Mouse (Mus musculus) cerebellum, adult 8-10 months (tissue): ENCODE measurements around the gene Klk8.

Experiments used
- DNase-seq: peaks from one replicate; pipeline ENCODE4 v3.0.0; 2022

Gene Klk8

DNA sequence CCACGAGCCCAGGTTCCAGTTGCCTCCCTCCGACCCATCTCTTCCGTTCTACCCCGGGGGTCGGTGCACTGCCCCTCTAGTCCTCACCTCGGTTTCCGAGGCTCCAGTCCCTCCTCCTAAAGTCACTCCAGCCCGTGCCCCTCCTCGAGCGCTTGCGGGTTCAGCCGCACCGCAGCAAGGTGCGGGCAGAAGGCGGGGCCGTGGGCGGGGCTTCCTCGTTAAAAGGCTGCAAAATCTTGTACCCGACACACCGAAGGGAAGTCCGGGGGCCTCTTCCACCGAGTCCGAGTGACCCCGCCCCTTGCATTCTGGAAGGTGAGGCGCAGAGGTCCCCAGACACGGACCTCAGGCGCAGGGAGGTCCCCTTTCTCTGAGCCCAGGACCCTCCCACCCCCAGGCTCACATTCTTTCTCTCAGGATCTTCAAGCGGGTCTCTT lies at the start of gene Klk8:
Gene Klk8, plus strand, starts transcription at position 245 of the 437 bp plus-strand sequence.
- DNase-seq: no peak

DNA sequence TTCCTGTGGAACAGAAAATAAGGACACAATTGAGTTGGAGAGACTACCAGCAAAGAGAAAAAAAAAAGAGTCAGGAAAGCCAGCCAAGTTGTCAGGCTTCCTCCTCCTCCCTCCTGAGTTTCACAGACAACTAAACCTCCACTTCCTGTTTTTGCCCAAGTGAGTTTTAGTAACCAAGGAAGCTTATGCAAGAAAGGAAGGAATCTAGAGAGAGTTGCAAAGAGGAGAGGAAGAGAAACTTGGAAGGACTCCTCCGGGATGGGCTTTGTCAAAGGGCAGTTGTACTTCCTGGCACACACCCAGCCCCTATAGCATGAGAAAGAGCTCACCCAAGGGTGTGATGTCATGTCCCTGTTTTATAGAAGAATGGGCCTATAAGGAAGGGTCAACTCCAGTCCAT lies 49.6 kb upstream of the Klk8 start:
- DNase-seq: no peak

DNA sequence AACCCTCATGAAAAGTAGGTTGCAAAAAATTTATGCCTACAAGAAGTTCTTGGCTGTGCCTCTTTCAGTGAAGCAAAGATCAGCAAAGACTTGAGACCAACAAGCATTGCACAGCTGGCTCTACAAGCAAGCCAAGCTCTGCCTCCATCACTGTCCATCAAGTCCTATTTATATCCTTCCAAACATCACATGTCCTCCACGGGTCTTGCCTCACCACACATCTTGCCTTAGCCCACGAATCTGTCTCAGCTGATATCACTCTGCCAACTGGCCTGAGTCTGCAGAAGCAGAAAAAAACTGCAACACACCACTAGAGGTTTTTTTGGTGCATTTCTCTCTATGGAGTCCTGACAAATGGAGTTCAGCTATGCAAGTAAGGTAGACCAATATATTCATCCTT lies 44.6 kb upstream of the Klk8 start:
- no peak for DNase-seq

DNA sequence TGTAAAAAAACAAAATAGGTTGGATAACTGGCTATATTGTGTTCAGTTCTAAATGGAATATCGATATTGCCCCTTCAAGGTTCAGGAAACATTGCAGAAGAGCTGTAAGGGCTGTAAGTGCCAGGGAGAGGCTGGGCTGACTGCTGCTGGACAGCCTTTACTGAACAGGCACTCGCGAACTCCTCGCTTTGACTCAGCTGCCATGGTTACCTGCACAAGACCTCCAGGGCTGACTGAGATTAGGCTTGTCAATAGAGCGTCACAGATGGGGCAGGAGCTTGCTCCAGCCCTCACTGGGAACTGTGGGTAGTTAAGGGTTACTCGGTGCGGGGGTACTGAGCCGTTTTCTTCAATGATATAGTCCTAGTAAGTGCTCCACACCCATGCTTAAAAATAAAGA lies 30.9 kb upstream of the Klk8 start:
- no peak for DNase-seq

DNA sequence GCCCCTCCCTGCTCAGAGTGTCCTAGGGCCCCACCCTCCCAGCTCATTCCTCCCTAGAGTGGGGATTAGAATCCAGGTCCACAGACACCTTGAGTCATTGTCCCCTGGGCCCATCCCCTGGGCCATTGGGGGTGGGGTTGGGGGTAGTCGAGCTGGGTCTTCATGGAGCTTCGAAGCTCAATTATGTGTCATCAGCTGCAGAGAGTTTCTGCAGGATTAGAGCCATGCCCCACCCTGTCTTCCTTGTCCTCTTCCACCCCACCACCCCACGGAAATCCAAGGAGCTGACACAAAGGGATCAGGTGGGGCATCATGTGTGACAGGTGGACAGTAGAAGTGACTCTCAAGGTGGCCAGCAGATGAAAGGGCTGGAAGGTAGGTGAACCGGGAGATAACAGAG lies 28.8 kb upstream of the Klk8 start, which contains the start of gene Klk12:
Gene Klk12, plus strand, starts transcription at position 301 of the 400 bp plus-strand sequence.
- no peak for DNase-seq

DNA sequence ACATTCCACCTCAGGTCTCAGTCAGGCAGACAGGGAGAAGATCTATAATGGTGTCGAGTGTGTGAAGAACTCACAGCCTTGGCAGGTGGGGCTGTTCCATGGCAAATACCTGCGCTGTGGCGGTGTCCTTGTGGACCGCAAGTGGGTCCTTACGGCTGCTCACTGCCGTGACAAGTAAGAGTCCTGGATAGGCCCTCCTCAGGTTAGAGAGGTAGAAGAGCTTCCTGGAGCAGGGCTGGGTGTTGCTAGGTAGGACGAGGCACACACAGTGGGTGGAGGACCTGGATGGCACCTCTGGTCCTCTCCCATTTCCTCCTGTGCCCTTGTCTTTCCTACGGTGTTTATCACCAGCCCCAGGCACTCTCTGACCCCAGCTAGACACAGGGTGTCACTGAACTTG lies 27.7 kb upstream of the Klk8 start:
- no peak for DNase-seq

DNA sequence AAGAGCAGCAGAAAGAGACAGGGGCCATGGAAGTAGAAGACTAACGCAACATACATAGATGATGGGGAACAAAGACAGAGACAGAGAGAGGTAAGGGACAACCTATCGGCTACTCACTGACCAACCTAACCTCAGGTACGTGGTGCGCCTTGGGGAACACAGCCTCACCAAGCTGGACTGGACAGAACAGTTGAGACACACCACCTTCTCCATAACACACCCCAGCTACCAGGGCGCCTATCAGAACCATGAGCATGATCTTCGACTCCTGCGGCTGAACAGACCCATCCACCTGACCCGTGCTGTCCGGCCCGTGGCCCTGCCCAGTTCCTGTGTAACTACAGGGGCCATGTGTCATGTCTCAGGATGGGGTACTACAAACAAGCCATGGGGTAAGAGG lies 26.7 kb upstream of the Klk8 start:
- no peak for DNase-seq

DNA sequence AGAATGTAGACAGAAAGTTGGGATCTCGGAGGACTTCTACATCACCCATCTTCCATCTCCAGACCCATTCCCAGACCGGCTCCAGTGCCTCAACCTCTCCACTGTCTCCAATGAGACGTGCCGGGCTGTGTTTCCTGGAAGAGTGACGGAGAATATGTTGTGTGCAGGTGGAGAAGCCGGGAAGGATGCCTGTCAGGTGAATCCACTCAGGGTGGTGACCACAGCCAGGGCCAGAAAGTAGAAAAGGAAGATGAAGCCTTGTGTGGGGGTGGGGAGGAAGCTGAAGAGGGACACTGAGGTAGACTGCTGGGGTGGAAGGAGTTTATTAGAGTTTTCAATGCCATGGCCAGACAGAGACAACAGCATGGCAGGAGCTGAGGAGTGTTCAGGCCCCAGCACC lies 25.5 kb upstream of the Klk8 start:
- DNase-seq: no peak

DNA sequence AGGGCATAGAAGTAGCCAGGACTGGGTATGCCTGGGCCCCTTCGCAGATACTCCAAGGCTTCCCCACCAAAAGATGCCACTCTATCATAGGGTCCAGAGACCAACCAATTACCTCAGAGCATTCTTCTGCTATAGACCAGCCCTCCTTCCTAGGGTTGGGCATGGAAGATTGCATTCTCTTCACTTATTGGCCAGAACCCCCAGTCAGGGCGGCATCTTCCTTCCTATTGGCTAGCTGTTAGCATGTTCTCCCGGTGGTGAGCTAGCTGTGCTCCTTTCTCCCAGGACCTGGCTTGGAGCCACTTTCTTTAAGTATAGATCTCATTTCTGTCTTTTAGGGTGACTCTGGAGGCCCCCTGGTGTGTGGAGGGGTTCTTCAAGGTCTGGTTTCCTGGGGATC lies 24.5 kb upstream of the Klk8 start:
- DNase-seq: no peak

DNA sequence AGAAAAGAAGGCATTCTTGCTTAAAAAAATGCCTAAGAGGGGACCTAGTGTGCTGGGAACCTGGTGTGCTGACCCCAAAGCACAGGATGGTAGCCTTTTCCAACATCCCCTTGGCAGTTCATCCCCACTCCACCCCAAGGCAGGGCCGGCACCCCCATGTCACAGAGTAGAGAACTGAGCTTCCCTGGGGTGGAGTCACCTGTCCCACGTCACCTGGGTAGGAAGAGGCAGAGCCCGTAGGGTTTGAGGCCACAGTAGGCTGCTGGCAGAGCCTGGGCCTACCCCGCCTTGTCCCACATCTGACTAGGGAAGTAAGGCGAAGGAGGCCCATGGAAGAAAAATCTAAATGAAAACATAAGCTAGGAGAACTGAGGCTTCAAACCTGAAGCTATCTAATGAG lies 23.0 kb upstream of the Klk8 start, which contains the start of gene Klk11:
Gene Klk11, plus strand, starts transcription at position 241 of the 400 bp plus-strand sequence.
- DNase-seq: no peak

DNA sequence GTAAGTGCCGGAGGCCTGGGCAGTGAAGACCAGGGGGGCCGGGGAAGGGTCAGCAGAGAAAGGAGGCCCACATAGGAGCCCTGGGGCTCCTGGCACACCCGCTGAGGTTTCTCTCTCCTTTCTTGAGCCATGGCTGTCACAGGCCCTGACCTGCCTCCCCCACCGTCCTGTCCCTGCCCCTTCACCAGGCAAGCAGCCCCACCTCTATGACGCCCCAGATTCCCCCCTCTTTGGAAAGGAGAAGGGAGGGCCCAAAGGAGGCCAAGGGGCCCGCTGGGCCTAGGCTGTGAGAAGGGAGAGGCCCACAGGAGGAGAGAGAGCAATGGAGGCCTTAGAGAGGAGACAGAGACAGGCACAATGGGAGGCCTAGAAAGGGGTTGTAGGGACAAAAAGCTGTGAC lies 22.6 kb upstream of the Klk8 start:
- DNase-seq: no peak

DNA sequence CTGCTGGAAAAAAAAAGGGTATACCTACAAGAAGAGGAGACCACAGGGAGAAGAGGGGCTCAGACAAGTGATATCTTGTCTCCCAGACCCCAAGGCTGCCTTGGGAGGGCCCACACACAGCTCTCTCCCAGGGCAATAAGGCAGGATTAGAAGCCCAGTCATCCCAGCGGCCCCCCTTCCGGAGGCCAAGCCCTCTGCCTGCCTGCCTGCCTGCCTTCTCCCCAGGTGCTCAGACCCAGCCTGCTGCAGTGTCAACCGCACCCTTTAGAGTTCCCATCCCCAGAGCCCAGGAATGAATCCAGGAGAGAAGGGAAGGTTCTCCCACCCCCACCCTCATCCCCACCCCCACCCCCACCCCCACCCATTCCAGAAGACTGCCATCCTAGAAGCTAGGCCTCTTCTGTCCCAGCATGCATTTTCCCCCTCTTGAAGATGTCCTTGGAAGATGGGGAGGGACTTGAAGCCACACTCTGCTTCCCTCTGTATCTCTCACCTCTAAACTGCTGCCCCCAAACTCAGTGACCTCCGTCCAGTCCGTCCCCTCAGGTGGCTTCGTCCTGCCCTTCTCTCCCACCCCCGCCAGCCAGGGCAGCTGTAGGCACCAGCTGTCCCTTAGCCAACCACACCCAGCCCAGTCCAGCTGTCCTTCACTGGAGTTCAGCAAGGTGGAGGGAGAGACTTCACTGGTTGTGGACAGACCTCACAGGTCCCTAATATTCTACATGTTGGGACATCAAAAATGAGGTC lies 21.9 kb upstream of the Klk8 start:
- no peak for DNase-seq

DNA sequence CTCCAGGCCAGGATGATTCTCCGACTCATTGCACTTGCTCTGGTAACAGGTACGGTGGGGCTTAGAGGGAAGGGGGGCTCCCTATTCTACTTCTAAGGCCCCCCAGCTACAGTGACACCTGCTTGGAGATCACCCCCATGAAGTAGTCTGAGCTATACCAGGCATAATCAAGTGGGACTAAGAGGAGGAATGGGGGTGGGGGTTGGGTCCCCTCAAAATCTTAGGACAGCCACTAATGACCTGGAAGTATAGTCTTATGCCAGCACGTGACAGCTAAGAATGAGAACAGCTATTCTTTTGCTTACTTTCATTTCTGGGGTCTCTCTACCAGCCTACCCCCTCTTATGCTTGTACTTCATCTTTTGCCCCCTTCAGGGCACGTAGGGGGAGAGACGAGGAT lies 20.9 kb upstream of the Klk8 start:
- DNase-seq: no peak

DNA sequence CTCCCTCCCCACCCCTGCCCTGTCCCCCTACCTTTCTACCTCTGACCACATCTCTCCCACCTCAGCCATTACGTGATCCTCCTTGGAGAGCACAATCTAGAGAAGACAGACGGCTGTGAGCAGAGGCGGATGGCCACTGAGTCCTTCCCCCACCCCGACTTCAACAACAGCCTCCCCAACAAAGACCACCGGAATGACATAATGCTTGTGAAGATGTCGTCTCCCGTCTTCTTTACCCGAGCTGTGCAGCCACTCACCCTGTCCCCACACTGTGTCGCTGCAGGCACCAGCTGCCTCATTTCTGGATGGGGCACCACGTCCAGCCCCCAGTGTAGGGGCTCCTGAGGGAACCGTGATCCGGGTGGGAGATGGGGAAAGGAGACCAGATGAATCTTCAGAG lies 20.0 kb upstream of the Klk8 start:
- DNase-seq: no peak

DNA sequence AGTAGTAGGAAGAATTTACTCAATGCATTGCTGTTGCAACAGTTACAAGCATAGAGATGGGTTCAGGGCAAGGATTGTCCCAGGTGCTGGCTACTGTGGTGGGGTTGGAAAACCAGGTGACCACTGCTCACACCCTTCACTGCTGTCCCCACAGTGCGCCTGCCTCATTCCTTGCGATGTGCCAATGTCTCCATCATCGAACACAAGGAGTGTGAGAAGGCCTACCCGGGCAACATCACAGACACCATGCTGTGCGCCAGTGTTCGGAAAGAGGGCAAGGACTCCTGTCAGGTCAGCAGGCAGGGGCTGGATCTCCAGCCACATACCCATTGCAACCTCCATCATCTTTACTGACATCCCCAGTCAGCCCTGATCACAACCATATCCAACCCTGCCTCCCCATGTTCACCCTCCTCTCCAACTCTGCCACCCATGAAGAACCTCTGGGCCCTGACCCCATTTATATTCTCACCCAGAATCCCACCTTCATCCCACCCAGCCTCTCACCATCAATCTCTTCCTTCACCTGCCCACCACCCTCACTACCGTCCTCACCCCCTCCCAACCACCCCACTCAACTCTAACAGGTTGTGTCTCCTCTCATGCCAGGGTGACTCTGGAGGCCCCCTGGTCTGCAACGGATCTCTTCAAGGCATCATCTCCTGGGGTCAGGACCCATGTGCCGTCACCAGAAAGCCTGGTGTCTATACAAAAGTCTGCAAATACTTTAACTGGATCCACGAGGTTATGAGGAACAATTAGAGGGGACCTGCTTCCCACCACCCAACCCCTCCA lies 19.0 kb upstream of the Klk8 start:
- DNase-seq: no peak

DNA sequence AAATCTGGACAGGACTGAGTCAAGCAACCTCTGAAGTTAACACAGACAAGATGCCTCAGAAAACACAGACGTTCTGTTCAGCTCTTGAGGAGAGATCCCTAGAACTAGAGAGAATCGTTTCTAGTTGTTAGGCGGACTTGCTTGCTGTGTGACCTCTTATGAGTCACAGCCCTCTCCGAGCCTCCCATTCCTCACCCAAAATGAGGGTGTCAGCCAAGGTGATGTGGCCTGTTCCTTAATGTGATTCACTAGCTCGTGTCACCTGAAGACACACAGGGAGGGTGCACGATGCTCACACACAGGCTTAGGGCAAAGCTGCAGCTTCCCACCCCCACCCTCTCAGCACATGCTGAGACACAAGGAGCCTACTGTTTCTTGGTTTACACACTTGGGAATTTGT lies 17.1 kb upstream of the Klk8 start:
- no peak for DNase-seq

DNA sequence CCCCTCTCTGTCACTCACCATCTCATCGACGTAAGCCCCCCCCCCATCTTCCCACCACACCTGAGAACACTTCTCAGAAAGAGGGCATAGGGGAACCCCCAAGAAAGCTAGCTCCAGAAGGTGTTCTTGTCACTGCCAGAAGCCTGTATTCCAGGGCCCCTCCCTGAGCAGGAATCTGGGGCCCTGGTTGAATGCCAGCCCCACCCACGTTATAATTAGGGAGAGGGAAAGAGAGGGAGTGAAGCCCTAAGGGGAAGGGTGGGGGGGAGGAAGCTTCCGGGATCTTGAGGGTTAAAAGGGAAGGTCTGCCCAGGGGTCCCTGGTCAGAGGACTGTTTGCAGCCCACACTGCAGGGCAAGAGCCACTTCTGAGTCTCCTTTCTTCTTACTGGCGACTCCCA lies 16.6 kb upstream of the Klk8 start, which contains the start of gene Klk10:
Gene Klk10, plus strand, starts transcription at position 290 of the 400 bp plus-strand sequence.
- no peak for DNase-seq

DNA sequence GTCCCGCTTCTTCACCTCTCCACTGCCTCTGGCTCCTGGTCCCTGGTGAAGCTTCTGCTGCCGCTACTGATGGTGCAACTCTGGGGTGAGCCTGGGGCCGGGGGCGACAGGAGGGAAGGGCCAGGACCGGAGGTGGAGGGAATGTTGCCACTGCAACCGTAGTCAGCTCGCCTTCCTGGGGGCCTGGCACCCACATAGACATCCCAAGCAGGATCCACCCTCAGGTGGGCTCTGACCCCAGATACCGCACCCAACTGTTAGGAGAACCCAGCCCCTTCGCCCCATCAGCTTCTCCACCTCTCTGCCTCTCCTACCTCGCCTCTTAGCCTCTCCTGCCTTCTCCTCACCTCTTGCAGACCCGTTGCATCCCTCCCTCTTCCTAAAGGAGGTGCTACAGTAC lies 15.8 kb upstream of the Klk8 start:
- DNase-seq: no peak

DNA sequence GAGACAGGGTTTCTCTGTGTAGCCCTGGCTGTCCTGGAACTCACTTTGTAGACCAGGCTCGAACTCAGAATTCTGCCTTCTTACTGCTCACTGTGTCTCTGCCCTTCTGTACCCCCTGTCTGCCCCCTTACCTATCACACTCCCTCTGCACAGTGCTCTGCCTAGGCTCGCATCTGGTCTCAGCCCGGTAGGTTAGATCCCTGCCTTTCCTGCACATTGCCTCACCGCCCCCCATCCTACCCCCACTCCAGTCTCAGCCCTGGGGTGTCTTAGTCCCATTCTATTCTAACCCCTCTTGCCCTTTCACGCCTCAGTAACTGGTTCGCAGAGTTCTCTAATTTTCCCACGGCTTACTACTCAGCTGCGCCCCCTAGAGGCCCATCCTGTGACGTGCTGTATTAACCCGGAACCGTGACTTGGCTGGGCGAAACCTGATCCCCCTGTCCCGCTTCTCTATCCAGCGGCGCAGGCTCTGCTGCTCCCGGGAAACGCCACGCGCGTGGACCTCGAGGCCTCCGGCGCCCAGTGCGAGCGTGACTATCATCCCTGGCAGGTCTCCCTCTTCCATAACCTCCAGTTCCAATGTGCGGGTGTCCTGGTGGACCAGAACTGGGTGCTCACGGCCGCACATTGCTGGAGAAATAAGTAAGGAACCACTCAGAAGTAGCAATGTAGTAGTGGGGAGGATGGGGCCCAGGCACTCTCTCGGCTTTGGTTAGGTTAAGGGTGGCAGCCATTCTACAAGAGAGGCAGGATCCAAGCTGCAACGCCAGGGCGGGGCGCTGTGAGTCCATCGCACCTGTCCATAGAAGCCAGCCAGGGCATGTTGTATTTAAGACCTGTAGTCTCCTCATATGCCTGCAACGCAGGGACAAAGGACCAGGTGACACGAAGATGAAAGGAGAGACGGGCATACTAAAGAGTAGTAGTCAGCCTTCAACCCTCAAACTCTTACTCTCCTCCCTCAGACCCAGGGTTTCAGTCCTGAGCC lies 14.8 kb upstream of the Klk8 start:
- DNase-seq: peak; percentile 7

DNA sequence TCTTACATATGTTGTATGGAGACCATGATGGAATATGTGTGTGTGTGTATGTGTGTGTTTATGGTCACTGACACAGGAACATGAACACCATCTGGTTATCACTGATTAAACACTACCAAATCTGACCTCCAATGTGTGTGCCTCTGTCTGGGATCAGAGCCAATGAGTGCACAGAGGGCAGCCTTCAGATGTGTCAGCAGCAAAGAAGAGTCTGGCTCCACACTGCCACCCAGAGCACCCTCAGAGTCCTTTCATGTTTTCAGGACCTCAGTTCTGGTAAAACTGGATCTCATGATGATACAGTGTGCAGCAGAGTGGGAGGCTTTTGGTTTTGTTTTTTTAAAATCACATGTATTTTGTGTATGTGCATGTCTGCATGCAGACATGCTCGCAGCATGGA lies 12.1 kb upstream of the Klk8 start:
- no peak for DNase-seq

DNA sequence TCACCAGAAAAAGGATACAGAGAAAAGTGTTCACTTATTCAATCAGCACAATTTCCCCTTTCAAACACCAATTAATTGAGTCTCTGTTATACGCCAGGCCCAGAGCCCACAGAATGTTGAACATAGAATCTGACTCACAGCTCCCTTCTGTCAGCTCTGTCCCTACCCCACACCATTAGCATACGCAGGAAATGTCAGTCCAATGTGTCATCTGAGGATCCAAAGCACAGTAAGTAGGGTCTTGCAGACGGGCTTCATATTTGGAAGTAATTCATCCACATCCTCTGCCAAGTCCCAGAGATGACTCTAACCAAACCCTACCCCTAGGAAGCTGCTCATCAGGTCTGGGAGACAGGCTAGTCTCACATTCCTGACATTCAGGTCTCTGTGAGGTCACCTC lies 9.3 kb upstream of the Klk8 start:
- DNase-seq: no peak

DNA sequence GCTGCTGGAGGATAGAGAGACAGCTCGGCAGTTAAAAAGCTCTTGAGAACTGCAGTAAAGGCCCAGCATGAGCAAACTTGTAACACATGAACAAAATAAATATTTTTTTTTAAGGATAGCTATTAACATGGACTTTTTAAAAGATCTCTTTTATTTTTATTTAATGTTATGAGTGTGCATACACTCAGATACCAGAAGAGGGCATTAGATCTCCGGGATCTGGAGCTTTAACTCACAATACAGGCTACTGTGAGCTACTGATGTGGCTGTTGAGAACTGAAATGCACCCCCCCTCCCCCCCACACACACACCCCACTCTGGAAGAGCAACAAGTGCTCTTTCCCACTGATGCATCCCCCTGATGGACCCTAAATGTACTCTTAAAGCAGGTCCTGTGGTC lies 8.1 kb upstream of the Klk8 start:
- DNase-seq: no peak

DNA sequence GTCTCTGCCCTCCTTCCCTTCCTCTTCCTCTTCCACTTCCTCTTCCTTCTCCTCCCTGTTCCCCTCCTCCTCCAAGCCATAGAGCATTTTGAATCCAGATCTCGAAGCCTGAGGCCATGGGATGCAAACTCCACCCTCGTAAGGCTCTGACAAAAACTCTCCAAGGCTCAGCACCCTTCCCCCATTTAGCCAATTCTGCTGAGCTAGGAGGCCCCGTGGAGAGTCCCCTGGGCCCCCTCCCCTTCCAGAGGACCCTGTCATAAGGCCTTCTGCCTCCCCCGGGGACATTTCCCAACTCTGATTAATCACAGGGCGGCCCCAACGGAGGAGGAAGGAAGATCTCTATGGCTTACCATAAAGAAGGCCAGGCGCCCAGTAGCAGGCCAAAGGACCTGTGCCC lies 5.8 kb upstream of the Klk8 start, which contains the start of gene Klk9:
Gene Klk9, plus strand, starts transcription at position 301 of the 400 bp plus-strand sequence.
- DNase-seq: no peak
